Mouse (Mus musculus): ENCODE results near the gene Kcnn4. TPM values are rescaled to one million over a fixed set of nuclear protein-coding genes. Genes with fewer than 3 reads are reported as not detected.

The Kcnn4 gene
- polyA plus RNA-seq, 1 experiment from 2014 or later: 1.5 TPM

Small RNA genes lying within 50 kb of the gene (microRNA-seq; reads per million reads assigned to microRNA genes)
- not detected for gene Gm27592

Other genes with a start within 250 kb of the Kcnn4 start
- 20.0 and 20.8 TPM in 2 replicates for gene Zfp235, start 236.1 kb upstream of the Kcnn4 start, polyA plus RNA-seq (2015; fragmentation: Nextera tagmentation; extraction: Ambion mirVana)
- 5.0 and 5.9 TPM in 2 replicates for gene Zfp114, start 195.2 kb upstream of the Kcnn4 start, polyA plus RNA-seq (2015; fragmentation: Nextera tagmentation; extraction: Ambion mirVana)
- gene Zfp111, start 158.8 kb upstream of the Kcnn4 start, polyA plus RNA-seq (2015; fragmentation: Nextera tagmentation; extraction: Ambion mirVana): 5.3 and 5.5 TPM in 2 replicates
- gene Zfp109, start 132.7 kb upstream of the Kcnn4 start, polyA plus RNA-seq (2015; fragmentation: Nextera tagmentation; extraction: Ambion mirVana): 3.8 and 3.9 TPM in 2 replicates
- 4.3 and 5.8 TPM in 2 replicates for gene Zfp108, start 115.5 kb upstream of the Kcnn4 start, polyA plus RNA-seq (2015; fragmentation: Nextera tagmentation; extraction: Ambion mirVana)
- gene Zfp93, start 99.8 kb upstream of the Kcnn4 start, polyA plus RNA-seq (2015; fragmentation: Nextera tagmentation; extraction: Ambion mirVana): 6.9 and 8.4 TPM in 2 replicates
- 44.1 and 50.3 TPM in 2 replicates for gene Zfp61, start 69.0 kb upstream of the Kcnn4 start, polyA plus RNA-seq (2015; fragmentation: Nextera tagmentation; extraction: Ambion mirVana)
- 18.5 and 20.7 TPM in 2 replicates for gene Zfp94, start 53.6 kb upstream of the Kcnn4 start, polyA plus RNA-seq (2015; fragmentation: Nextera tagmentation; extraction: Ambion mirVana)
- 0.19 TPM in 1 of 2 replicates, not detected in the other for gene Tescl, start 36.3 kb upstream of the Kcnn4 start, polyA plus RNA-seq (2015; fragmentation: Nextera tagmentation; extraction: Ambion mirVana)
- gene Lypd5, start 21.1 kb upstream of the Kcnn4 start, polyA plus RNA-seq (2015; fragmentation: Nextera tagmentation; extraction: Ambion mirVana): not detected in 2 replicates
- 31.3 and 35.9 TPM in 2 replicates for gene Smg9, start 29.4 kb downstream of the Kcnn4 start, polyA plus RNA-seq (2015; fragmentation: Nextera tagmentation; extraction: Ambion mirVana)
- not detected in 2 replicates for gene Irgc1, start 82.0 kb downstream of the Kcnn4 start, polyA plus RNA-seq (2015; fragmentation: Nextera tagmentation; extraction: Ambion mirVana)
- 1.2 and 1.6 TPM in 2 replicates for gene Plaur, start 92.2 kb downstream of the Kcnn4 start, polyA plus RNA-seq (2015; fragmentation: Nextera tagmentation; extraction: Ambion mirVana)
- gene Cadm4, start 111.8 kb downstream of the Kcnn4 start, polyA plus RNA-seq (2015; fragmentation: Nextera tagmentation; extraction: Ambion mirVana): 67.2 and 67.9 TPM in 2 replicates
- gene Zfp428, start 136.7 kb downstream of the Kcnn4 start, polyA plus RNA-seq (2015; fragmentation: Nextera tagmentation; extraction: Ambion mirVana): 259 and 270 TPM in 2 replicates
- 1.1 and 1.6 TPM in 2 replicates for gene AC161166.1, start 142.2 kb downstream of the Kcnn4 start, polyA plus RNA-seq (2015; fragmentation: Nextera tagmentation; extraction: Ambion mirVana)
- gene Irgq, start 160.4 kb downstream of the Kcnn4 start, polyA plus RNA-seq (2015; fragmentation: Nextera tagmentation; extraction: Ambion mirVana): 21.1 TPM in 2 replicates
- gene Pinlyp, start 175.9 kb downstream of the Kcnn4 start, polyA plus RNA-seq (2015; fragmentation: Nextera tagmentation; extraction: Ambion mirVana): not detected in 2 replicates
- gene Xrcc1, start 176.0 kb downstream of the Kcnn4 start, polyA plus RNA-seq (2015; fragmentation: Nextera tagmentation; extraction: Ambion mirVana): 61.3 and 63.9 TPM in 2 replicates
- gene Ethe1, start 217.3 kb downstream of the Kcnn4 start, polyA plus RNA-seq (2015; fragmentation: Nextera tagmentation; extraction: Ambion mirVana): 15.1 and 18.7 TPM in 2 replicates
- 9.1 and 9.4 TPM in 2 replicates for gene Zfp575, start 217.4 kb downstream of the Kcnn4 start, polyA plus RNA-seq (2015; fragmentation: Nextera tagmentation; extraction: Ambion mirVana)
- gene Phldb3, start 240.5 kb downstream of the Kcnn4 start, polyA plus RNA-seq (2015; fragmentation: Nextera tagmentation; extraction: Ambion mirVana): not detected in 2 replicates